Mouse (Mus musculus) MEL (cell line): ENCODE results near the gene Gpx3.

Experiments used
- CTCF ChIP-seq, 3 experiments: IDR thresholded peaks in 2 of 3; conservative IDR thresholded peaks in 1 of 3; 2 replicates each; pipeline ENCODE4 v1.5.1; 2011 to 2012; ENCODE audit warnings: low read length in 3 of 3, low read depth in 2 of 3, mild to moderate bottlenecking in 2 of 3, improper control_type of control experiment in 1 of 3, inconsistent platforms in 1 of 3, mixed read lengths in 1 of 3, moderate library complexity in 1 of 3; ENCODE audit not compliant: control insufficient read depth in 1 of 3, insufficient read depth in 1 of 3, poor library complexity in 1 of 3, severe bottlenecking in 1 of 3
- EP300 ChIP-seq, 2 experiments: IDR thresholded peaks; 2 replicates each; pipeline ENCODE4 v1.6.1; 2011; ENCODE audit warnings: improper control_type of control experiment in 2 of 2, low read length in 2 of 2, low read depth in 1 of 2, mild to moderate bottlenecking in 1 of 2
- GABPA ChIP-seq: IDR thresholded peaks from 2 replicates; pipeline ENCODE4 v1.6.1; 2012; ENCODE audit warnings: low read depth, mild to moderate bottlenecking, inconsistent platforms, low read length, improper control_type of control experiment, moderate library complexity
- MAFK ChIP-seq: IDR thresholded peaks from 2 replicates; pipeline ENCODE4 v1.6.1; 2011; ENCODE audit warnings: low read depth, mild to moderate bottlenecking, low read length, improper control_type of control experiment, borderline replicate concordance
- POLR2A ChIP-seq, 2 experiments: IDR thresholded peaks; 2 replicates each; pipeline ENCODE4 v1.6.1; 2011 to 2012; ENCODE audit warnings: low read length in 2 of 2, mild to moderate bottlenecking in 2 of 2, control low read depth in 1 of 2, improper control_type of control experiment in 1 of 2, low read depth in 1 of 2, moderate library complexity in 1 of 2; ENCODE audit not compliant: control insufficient read depth in 1 of 2, insufficient read depth in 1 of 2, poor library complexity in 1 of 2
- TCF12 ChIP-seq: IDR thresholded peaks from 2 replicates; pipeline ENCODE4 v1.6.1; 2014; ENCODE audit warnings: low read depth, mild to moderate bottlenecking, inconsistent platforms, low read length, improper control_type of control experiment, moderate library complexity

- TF ChIP-seq EP300 (IDR thresholded peaks at IDR 0.05; ENCODE audit: low read depth in 1 of 2, low read length in 2 of 2) (no peak), CTCF (IDR thresholded peaks at IDR 0.05 in 2 of 3, conservative IDR thresholded peaks at IDR 0.05 in 1 of 3; ENCODE audit: control insufficient read depth in 1 of 3, insufficient read depth in 1 of 3, low read depth in 2 of 3, low read length in 3 of 3, poor library complexity in 1 of 3, severe bottlenecking in 1 of 3) (no peak), TCF12 (no peak), GABPA (no peak), POLR2A (IDR thresholded peaks at IDR 0.05; ENCODE audit: control insufficient read depth in 1 of 2, insufficient read depth in 1 of 2, low read depth in 1 of 2, low read length in 2 of 2, poor library complexity in 1 of 2) (no peak), MAFK (no peak)
Measured at GRCm38 (mm10) chr11:54953993-54954446, 51.8 kb downstream of the Gpx3 start.
